Mouse (Mus musculus) heart, adult 9 months (tissue): ENCODE results near the gene Psma5.

ENCODE experiments used
- DNase-seq, 2 experiments: peaks; one replicate each; pipeline ENCODE4 v3.0.0; 2022; ENCODE audit warnings: low spot score in 2 of 2

The Psma5 gene

DNA sequence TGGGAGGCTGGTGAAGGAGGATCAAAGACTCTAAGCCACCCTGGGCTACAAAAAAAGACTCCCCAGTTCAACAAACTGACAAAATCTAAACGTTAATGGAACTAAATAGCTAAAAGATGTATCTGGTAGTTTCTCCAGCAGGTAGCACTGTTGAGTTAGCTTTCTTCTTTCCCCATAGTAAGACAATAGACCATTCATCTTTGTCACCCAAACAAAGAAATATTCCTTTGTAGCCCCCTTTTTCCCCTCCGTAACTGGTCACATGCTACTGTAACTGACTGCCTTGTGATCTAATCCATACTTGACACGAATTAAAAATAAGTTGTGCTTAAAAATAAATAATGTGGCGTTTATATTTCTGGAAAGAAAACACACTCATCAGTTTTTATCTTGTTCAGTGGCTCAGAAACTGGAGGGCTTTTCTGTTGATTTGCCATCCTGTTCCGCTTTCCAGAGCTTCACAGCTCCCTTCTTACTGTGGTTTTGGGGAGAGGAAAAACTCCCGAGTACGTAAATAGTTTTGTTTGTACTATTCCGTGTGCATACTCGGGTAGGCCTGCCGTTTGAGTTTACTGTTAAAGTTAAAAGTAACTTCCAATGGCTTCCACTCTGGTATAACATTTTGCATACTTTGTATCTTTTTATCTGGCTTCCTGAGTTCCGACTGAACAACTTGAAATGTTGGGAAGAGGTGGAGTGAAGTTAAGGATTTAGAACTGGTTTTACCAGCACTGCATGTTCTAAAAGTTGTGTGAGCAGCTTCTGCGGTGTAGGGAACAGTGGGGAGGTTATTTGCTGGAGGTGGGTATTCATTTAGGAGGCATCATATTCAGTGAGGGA lies 25.9 kb downstream of the Psma5 start:
- peak in 1 of 2 experiments; percentile 54 for DNase-seq

DNA sequence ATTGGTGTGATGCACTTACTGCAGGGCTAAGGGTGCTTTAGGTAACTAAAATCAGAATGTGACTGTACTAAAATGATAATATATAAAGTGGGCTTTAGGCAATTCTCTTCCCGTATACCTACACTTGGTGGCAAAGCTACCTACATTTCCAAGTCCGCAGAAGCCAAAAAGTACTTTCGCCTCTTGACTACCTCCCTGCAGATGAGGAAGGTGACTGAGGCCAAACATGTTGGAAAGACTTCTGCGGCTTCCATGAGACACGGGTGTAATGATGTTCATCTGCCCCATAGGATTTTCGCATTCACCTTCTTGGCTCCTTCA lies 26.5 kb downstream of the Psma5 start:
- DNase-seq: no peak

DNA sequence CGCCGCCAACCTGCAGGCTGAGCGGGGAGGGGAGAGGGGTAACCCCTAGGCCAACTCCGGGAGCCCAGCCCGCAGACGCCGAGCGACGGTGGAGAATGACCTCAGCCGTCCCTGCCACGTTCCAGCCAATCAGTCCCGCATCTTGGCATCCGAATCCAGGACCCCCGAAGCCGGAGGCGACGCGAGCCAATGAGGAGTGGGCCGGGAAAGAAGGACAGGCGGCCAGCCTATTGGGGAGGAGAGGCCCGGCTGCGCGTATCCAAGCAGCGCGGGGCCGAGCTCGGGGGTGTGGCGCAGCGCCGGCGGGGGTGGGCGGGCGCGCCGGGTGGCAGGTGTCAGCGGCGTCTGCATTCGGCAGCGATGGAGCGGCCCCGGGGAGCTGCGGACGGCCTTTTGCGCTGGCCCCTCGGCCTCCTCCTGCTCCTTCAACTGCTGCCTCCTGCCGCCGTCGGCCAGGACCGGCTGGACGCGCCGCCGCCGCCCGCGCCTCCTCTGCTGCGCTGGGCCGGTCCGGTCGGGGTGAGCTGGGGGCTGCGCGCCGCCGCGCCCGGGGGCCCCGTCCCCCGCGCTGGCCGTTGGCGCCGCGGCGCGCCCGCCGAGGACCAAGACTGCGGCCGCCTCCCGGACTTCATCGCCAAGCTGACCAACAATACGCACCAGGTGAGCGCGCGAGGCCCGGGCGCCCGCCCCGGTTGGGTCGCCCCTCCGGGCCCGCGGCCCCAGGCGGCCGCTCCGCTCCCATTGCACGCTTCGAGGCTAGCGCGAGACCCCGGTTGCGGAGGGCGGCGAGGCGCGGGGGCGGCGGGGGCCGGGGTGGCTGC lies 27.3 kb downstream of the Psma5 start, which contains the start of gene Sort1:
Gene Sort1, plus strand, starts transcription at position 302 of the 821 bp plus-strand sequence.
- DNase-seq: peak; percentile 80 to 91

DNA sequence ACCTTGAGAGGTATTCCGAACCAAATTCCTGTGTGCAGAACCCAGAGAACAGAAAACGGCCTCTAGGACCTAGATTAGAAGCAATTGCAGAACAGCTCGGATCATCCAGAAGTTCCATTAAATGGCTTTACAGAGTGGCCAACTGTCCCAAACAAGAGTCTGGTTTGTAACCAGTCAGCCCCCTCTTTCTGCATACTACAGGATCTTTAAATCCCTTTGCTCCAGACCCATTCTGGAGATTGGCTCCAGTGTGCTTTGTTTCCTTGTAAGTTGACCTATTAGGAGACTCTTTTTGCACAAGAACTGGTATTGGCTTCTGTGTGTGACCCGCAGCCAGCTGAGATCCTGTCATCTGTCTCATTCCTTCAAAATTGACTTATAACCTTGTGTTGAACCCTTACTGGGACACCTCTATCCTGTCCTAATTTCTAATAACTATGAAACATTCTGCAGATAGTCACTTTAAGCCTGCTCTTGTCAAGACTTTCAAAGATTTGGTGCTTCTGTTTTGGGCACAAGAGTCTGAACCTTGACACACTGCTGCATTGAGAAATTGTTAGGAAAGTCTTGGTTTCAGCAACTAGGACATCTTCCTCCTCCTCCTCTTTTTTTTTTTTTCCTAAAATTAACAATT lies 28.5 kb downstream of the Psma5 start:
- no peak for DNase-seq

DNA sequence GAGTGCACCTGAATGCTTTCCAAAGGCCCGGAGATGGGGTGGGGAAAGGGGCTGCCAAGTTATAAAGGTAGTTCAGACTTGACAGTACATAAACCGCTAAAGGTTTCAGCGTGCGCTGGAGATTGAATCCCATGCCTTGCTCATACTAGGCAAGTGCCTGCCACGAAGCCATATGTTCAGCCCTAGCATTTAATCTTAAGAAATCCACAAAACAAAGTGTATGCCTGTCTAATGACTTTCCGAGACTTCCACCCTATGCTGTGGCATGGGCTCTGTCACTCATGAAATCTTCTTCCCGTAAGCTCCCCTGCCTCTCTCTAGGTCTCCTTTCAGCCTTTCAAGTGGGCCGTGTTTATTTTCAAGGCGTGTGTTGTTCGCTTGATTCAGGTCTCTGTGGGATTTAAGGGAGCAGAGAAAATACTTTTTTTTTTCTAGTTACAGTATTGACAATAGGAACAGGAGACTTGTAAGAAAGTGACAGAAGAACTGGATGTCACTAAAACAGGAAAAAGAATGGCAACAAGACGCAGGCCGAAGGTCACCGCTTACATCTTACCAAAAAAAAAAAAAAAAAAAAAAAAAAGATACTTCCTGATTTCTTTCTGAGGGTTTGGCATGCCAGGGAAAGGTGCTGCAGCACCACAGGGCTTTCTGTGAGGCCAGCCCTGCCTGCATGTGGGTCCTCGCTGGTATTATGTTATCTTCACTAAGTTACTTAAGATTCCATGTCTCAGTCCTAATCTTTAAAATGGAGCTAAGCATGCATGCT lies 30.1 kb downstream of the Psma5 start:
- no peak for DNase-seq

DNA sequence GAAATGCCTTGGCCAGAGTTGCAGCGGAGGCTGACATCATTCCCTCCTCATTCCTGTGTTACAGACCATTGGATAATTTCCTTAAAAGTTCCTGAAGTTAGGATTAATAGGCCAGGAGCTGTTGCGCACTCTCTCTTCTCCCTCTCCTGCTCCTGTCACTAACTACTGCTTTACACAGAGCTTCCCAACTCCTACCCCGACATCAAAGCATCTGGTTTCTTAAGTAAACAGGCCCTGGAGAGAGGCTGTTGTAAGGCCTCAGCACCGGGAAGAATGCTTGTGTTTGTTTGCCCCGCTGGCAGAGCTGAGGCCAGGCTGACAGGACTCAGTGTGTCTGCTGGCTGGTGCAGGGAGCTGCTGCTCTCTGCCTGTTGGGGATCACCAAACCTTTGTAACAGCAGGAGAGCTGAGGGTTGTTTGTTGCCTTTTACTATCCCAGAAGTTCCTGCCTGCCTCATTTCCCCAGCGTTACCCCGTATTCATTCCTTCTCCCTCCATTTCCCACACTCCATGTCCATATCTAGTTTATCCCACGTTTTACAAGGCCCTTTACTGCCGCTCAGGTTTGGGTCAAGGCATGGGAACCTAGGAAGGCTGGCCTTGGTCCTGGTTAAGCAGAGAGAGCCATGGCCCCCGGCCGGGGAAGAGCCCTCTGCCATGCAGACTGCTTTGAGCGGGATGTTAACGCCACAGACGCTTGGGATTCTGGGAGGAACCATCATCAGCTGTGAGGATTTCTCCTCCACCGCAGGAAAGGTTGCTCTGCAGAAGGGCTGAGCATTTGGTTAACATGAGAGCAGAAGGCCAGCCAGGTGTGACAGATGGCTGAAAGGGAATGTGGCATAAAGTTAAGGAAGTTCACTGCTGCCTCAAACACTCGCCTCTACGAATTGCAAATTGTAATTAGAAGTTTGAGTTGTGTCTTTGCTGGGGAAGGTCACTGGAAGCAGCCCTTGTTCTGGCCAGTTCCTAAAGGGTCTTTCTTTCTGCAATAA lies 31.4 kb downstream of the Psma5 start:
- DNase-seq: no peak

DNA sequence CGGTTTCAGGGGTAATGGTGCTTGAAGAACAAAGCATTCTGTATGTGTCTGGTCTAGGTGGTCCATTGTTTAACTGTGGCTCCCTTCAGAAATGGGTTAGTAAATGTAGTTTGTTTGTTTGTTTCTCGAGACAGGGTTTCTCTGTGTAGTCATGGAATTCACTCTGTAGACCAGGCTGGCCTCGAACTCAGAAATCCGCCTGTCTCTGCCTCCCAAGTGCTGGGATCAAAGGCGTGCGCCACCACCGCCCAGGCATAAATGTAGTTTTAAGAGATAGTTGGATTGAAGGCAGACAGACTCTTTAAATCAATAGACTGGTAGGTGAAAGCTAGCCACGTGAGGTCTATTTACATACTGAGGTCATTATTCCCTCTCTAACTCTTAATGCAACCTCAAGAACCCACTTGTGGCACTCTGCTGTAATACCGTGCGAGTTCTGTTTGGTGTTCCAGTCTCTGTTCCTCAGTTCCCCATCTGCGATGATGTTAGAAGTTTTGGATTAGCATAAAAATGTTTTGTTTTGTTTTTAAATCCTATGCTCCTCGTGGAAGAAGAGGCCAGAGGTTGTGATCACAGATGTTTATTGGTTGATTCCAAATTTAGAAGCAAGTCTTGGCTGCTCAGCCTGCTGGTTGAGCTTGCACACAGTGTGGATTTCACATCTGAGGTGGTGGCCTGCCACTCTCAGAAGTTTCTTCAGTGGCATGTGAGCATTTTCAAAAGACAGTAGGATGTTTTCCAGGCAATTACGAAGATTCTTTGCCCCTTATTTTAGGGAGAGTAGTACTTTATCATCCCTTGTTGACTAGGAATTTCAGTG lies 32.8 kb downstream of the Psma5 start:
- DNase-seq: no peak

DNA sequence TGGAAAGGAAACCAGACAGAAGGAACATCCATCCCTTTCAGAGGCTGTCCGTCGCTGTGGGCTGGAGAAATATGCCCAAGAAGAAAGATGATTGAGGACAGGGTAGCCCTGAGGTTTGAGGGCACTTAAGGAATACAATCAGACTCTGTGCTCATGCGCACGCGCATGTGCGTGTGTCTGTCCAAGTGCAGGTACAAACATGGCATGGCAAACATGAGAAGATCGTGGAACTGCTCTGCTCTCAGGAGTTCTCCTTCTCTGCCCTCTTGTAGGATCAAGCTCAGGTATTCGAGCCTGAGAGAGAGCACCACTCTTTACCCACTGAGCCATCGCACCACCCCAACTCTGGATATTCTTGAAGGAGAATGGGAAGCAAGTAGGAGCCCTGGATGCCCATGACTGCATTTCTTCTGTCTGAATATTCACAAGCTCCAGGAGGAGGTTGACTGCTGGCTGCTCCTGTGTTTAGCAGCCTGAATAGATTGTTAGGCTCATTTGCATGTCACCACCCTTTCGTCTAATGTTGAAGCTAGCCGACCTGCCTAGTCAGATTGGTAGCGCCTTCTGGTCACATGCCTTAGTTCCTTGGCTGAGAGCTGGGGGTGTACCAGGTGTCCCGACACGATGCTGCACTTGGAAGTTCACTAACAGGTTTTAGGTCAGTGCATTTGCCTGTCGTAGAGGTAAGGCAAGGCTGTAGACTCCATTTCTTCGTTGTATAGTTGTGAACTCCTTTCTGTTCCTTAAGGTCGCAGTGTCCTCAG lies 34.5 kb downstream of the Psma5 start:
- DNase-seq: no peak

DNA sequence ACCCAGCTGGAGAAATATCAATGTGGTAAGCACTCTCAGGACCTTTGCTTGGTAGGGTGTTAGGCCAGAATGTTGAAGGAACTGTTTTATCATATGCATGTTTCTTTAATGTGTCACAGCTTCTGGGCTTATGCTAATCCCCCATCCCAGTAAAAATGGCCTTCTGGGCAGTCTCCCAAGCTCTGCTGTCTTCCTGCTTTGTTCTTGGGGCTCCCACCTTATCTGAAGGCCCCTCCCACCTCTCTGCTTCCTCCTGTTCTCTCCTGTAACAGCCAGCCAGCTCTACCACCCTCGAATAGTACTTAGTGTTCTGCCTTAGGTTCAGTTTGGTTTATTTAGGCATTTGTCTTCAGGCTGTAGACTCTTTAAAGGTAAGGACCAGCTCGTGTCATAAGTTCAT lies 37.7 kb downstream of the Psma5 start:
- DNase-seq: peak in 1 of 2 experiments; percentile 32

DNA sequence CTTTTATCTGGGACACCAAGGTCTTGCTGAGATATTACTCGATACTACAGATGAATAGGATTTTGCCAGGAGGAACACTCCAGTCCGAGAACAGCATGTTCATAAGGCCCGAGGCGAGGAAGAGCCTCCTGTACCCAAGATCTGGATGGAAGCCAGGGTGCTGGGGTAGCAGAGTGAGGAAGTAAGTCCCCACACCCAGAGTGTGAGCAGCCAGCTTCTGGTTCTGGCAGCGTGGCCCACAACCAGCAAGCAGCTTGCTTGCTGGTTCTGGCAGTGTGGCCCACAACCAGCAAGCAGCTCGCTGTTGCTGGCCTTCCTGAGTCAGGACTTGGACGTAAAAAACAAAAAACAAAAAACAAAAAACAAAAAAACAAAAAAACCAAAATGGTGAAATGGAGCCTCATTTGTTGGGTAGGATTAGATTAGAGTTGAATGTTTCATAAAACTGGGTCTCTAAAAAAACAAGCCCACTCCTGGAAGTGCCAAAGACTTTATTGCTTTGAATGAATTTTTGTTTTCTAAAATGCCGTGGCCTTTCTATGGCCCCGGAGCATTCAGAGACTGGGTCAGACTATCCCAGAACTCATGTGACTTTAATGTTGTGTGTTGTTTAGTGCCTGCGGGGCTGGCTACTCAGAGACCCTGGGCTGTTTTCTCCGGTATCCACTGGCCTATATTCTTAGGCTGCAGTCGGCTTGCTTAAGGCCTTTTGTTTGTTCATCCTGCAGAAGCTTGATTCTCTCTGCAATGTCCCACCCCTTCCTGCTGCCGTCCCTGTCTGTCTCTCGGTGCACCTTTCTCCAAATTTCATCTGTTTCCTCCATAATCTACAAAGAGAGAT lies 38.9 kb downstream of the Psma5 start:
- DNase-seq: peak; percentile 43 to 56

DNA sequence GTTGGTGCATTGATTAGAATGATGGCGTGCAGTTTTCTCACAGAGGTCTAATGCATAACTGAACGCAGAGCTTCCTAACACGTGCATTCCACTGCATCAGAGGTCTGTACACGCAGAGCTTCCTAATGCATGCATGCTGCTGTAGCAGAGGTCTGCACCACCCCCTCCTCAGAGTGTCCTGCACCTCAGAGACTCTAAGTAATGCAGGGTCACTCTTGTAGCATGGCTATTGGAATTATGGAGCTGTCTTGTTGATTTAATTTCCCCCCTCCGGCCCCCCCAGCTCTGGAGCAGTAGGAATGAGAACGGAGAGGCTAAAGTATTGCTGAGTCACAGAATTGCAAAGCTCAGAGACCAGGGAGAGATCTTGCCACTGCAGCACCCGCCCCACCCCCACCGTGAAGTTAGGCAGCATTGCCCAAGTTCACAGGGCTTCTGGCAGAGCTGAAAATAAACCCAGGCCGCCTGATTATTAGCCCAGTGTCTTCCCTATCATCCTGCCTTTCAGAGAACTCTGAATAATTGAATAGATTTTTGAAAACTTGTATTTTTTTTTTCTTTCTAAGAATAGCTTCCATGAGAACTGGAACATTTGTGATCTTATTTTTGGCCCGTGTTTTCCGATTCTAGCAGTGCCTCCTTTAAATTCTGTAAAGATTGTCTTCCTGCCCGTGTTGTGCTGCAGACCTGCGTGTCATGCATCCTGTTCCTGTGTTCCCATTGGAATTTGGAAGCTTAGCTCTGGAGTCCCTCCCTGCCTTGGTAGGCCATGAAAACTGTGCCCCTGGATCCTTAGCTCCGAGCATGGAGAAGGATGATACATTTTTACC lies 39.7 kb downstream of the Psma5 start:
- DNase-seq: peak; percentile 49

DNA sequence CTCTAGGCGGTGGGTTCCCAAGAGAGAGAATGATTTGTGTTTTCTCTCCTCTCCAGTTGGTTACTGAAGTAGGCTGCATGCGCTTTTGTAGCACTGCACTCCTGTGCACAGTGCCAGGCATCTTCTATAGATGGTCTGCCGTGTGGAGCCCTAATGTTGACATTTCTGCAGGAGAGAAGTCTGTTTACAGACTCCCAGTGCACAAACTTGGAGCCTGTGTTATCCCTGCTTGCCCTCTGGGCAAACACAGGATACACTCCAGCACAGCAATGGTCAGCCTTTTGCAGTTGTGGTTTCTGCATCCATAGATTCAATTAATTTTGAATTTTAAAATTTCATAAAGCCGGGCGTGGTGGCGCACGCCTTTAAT lies 40.3 kb downstream of the Psma5 start:
- DNase-seq: no peak

DNA sequence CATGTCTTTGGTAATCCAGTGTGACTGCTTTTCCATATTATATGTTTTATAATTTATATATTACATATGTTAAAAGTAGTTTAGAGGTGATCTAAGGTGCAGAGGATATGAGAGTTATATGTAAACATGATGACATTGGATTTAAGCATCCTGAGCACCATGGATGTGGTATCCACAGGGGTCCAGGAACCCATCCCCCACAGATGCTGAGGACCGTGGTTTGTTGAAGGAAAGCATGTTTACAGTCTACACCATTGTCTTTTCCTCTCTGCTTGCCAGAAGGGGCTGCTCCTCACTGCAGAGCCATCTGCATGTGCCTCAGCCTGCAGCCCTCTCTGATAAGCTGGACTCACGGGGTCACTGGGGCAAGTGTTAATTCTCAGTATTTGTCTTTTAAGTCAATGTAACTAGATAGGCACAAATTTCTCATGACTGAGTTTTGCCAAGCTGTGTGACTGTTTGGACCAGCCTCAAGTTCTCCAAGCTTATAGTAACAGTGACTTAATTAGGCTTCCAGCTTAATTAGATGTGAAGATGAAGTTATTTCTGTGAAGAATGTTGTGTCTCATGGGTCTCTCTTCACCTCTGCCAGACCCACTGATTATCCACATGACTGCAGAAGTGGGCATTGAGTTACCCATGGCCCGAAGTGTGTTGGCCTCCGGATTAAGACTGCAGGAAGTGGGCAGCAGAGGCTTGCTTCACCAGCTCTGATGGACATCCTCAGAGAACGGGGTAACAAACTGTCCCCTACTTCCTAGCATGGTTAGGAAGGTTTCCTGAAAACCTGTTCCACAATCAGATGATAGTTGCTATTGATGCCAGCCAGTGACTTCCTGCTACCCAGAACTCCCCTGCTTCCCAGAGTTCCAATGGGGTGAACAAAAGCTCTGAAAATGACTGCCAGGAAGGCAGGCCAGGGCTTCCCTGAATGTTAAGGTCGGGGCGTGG lies 41.2 kb downstream of the Psma5 start:
- no peak for DNase-seq

DNA sequence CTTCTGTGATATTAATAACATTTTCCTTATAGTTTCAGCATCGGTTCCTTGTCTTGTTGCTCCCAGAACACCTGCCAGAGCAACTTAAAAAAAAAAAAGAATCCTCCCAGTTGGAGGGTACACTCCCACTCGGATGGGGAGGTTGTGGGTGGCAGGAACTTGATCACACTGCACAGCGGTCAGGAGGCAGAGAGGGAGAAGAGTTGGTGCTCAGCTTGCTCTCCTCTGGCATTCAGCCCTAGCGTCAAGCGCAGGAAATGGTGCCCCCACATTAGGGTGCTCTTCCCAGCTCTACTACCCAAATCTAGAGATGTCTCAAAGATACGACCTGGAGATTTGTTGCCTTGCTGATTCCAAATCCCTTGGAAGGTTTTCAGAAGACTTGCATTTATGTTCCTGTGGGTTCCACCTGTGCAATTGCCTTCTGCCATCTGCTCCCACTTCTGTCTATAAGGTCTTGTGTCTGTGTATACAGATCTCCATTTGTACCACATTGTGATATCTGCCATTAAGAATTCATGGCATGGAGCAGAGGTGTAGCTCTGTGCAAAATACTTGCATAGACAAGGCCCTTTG lies 43.8 kb downstream of the Psma5 start:
- DNase-seq: no peak

DNA sequence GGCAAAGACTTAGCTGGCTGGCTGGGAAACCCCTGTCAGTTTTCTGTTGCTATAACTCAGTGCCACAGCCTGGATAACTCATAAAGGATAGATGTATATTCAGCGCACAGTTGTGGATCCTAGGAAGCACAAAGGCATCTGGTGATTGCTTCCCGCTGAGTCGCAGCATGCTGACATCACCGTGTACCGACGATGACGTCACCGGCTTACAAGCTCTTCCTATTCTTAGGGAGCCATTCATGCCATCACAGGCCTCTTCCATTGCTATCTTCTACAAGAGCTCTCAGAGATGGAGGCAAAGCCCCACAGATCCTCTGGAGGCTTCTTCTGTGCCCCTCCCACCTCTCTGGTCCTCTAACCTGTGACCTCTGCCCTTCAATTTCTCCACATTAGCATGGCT lies 47.0 kb downstream of the Psma5 start:
- DNase-seq: no peak

DNA sequence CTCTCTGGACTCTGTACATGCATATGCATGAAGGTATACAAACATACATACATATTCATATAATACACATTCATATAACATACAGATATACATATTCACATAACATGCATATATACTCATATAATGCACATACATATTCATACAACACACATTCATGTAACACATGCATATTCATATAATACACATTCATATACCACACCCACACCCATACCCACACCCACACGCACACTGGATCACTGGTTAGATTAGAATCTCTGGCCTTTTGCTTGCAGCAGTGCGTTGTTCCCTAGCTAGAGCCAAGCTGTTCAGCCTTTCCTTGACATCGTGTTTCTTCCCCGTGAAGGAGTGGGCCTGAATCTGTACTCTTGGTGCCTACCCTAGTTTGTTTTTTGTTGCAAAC lies 48.0 kb downstream of the Psma5 start:
- DNase-seq: no peak
